Mouse (Mus musculus) WW6 (cell line): ENCODE results near the gene Cct7.
A peak's percentile ranks its signal among the peaks of the same experiment; 100 is the strongest.
"Not testable (repeated sequence)": the region's sequence is repeated elsewhere in the genome, so short reads cannot be mapped to it uniquely, and the experiment has no call there.

Source experiments
- DNase-seq: peaks from one replicate; pipeline ENCODE4 v3.0.0-alpha.2; 2013; ENCODE audit warnings: low read depth, low spot score

Cct7 gene

DNA sequence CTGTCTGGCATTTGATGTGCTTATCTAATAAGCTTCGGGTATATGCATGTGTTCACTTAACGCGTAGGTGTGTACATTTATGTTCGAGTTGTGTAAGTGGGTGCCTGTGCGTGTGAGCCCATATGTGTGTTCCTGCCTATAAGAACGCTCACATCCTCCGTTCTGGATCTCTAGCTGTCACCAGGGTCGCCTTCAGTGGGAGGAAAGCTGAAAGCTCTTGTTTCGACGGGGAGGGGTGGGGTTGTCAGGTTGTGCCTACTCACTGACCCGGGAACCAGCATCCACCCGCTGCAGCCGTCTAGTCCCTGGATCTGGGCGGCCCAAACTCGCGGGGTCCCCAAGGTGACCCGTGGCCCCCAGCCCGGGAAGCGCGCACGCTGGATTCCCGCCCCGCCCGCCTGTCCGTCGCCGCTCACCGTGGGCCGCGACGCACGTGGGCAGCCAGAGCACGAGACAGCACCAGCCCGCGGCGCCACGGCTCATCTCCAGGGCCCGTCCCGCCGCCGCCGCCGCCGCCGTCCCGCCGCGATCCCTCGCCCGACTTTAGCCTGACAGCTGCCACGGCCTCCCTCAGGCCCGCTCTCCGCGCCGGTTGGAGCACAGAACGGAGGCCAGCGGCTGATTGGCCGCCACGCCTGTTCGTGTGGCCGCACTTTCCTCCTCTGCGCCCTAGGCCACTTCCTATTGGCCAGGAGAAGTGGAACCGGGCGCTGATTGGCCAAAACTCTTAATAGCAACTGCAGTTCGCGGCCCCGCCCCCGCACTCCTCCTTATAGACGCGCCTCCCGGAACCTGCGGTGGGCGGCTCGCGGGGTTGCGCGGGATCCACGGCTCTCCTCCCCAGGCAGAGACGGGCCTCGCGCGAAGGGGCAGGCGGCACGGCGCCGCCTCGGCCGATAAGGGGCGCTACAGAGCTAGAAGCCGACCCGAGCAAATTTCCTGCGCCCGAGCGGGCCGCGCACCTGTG lies at the start of gene Cct7:
TSS of gene Cct7 (plus strand) at position 818 of the 967 bp plus-strand sequence.
- peak; percentile 97 for DNase-seq

DNA sequence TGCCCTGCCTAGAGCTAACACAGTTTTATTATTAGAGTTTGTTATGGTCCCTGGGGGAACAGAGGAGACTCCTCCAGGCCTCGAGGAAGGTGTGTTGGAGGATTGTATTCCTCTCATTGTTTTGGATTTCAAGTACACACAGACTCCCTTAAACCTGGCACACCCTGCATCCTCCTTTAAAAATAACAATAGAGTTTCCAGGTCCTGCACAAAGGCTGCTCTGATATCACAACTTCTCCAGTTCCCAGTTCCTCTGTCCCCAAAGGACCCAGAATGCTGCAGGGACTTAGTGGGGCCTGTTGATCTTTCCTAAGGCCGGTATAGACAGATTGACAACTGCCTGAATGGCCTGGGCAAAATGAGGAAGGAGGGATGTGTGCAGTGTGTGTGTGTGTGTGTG lies 48.7 kb upstream of the Cct7 start:
- no peak for DNase-seq

DNA sequence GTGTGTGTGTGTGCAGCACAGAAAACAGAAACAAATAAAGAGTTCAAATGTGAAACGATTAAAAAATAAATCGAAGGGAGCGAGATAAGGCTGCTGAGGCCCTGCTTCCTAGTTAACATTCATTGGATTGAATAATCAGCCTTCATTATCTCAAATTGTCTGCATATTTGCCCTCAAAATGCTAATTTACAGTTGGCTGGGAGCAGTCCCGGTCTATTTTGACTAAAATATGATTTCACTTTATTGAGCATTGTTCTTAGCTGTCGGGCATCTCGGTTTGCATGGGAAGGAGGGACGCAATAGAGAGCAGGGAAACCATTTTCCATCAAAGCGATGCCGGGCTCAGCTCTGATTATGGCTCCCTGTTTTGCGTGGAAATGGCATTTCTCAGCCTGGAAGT lies 48.3 kb upstream of the Cct7 start:
- no peak for DNase-seq

DNA sequence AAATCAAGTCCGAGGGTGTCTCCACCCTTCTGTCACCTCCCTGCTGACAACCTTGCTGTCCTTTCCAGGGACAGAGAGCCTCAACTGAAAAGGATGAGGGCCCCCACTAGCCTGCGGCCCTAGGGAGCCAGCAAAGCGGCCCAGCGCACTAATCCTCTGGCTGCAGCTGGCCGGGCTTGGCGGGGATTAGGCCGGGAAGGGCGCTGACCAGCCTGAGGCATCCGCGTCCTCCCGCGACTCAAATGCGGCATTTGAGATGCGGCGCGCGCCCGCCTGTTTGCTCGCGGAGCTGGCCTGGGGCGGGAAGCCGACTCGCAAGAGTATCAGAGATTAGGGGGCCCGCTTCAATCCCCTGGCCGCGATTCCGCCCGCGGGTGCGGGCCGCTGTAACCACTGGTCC lies 42.3 kb upstream of the Cct7 start:
- no peak for DNase-seq

DNA sequence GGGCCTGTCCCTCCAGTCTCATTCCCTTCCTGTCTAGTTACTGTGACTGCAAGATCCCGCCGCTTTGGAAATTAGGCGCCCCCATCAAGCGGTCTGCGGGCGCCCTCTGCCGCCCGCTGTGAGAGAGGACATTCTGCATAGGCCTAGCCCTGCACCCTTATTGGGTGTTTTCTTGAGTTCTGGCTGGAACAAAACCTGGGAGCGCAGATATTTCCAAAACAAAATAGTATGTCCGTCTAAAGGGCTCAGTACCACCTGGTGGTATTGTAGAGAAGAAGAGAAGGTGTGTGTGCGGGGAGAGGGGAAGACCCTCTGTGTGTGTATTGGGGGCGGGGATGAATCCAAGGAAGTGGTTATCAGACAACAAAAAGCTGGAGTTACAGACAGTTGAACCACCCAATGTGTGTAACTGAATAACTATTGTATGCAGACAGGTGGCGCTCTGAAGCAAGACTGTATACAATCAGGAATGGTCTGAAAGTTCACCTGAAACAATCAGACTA lies 40.5 kb upstream of the Cct7 start:
- DNase-seq, result peak; percentile 69

DNA sequence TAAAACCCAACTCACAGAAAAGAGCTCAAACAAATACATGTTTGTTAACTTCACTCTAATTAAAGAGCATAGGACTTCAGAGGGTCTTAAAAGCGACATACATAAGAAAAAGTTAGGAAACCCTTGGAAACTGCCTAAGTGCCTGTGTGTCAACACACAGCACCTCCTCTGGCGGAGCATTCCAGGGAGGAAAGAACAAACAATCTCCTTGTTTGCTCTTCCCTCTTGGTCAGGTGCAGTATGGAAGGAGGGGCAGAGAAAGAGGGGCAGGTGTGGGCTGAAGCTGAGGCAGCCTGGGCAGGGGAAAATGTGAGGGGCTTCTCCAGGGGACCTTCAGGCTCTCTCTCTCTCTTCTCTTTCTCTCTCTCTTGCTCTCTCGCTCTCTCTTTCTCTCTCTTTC lies 35.5 kb upstream of the Cct7 start:
- no peak for DNase-seq

DNA sequence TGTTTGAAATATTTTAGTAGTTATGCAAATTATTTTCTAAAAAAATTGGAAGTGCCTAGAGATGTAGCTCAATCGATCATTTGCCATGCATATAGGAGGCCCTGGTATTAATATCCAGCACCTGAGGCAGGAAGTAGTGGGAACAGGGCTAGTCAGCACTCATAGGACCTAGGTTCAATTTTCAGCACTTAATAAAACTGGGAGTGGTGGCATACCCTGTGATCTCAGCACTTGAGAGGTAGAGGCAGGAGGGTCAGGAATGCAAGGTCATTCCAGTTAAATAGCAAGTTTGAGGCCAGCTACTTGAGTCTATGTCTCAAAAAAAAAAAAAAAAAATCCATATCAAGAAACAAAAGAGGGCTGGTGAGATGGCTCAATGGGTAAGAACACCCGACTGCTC lies 32.2 kb upstream of the Cct7 start:
- no peak for DNase-seq

DNA sequence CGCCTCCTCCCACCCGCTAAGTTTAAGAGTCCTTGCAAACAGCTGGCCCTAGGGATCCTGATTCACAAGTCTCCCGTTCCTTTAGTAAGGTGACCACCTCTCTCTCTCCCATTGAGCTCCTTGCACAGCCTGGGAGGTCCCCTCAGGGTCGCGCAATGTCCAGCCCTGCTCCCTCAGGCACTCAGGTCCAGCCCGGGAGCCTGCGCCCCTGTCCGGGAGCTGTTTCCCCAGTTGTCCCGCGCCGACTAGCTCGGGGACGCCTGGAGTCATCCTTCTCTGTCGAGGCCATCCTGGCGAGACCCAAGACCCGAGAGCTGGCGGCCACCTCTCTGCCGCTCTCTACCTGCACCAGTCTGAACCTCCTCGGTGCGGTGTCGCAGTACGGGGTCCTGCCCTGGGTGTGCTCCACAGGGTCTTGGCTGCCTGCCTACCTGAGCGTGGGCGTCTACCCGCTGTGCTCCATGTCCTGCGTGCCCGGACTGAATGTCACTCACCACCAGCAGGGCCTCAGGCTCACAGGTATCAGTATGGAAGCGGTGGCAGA lies 27.4 kb upstream of the Cct7 start, which contains the start of gene Noto:
TSS of gene Noto (plus strand) at position 51 of the 544 bp plus-strand sequence.
- no peak for DNase-seq

DNA sequence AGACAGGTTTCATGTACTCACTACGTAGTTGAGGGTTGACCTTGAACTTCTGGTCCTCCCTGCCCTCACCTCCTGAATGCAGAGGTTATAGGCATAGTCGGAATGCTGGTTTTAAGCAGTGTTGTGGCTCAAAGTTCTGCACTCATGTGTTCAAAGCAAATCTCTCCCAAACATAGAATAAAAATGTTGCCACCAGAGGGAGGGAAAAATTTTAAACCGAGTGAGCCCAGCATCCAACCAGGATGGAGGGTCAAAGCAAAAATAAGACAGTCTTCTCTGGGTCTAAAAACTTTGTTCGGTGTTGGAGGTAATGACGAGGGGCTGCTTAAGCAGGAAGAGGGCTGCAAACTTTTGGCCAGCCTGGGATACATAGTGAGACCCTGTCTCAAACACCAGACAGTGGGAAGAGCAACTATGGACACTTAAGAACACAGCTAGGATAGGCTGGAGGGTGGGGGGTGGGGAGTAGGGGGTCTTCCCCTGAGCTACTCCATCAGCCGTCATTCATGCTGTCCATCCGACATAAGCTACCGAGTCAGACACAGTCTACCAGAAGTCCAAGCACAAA lies 20.0 kb upstream of the Cct7 start:
- no peak for DNase-seq

DNA sequence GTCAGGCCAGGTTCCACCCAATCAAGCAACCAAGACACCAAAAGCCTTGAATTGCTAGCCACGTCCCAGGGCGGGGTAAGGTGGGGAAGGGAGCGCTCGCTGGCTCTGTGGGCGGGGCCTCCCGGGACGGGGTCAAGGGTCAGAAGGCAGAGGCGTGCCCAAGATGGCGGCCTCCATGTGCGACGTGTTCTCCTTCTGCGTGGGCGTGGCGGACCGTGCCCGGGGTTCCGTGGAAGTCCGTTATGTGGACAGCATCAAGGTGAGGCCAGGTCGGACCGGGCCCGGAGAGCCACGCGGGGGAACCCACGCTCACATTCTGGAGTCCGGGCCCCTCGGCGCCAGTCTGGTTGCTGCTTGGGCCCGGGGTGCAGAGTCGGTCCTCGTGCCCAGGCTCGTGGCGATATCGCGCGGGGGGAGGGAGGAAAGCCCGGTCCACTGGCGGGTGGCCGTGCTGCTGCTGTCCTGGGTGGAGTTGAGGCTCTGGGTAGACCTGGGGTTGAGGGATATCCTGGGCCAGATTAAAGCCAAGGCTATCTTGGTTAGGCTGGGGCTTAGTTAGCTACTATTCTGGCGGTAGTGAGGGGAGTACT lies 19.4 kb upstream of the Cct7 start, which contains the start of gene Smyd5:
TSS of gene Smyd5 (plus strand) at position 148 of the 590 bp plus-strand sequence.
- DNase-seq, result peak; percentile 76

DNA sequence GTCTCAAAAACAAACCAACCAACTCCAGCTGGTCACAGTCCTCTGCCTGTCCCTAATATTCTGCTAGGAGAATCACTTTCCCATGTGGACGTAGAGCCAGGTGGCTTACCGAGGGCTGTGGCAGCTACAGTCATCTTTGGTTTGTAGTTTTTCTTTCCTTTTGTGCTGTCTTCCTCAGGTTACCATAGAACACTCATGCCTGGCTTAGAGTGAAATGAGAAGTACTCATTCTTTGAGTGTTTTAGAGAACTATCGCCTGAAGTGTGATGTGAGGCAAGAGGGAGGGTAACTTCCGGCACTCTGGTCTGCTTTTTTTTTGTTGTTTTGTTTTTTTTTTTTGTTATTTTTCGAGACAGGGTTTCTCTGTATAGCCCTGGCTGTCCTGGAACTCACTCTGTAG lies 17.4 kb upstream of the Cct7 start:
- no peak for DNase-seq

DNA sequence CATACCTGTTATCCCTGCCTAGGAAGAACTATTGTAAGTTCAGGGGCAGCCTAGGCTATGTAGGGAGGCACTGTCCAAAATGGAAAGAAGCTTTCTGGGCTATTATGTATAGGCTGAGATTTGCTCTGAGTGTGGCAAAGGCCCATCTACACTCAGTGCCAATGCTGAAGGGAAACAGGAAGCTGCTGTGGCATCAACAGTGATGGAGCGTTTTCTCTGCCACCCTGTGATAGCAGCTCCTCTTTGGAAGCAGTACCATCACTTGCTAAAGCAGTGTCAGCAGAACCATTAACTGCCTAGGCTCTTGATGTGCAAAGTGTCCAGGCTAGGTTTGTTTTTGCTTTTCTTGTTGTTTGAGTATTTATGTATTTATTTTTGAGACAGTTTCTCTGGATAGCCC lies 15.1 kb upstream of the Cct7 start:
- no peak for DNase-seq

DNA sequence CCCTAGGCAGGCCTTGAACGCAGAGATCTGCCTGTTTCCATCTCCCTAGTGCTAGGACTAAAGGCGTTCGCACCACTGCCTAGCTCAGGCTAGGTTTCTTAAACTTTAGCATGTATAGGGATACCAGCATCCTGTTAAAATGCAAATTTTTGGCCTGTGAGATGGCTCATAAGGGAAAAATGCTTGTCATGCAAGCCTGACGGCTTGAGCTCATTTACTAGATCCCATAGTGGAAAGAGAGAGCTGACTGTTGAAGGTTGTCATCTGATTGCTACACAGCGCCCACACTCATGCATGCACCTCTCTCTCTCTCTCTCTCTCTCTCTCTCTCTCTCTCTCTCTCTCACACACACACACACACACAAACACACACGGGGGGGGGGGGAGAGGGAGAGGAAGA lies 14.7 kb upstream of the Cct7 start:
- DNase-seq, result no peak

DNA sequence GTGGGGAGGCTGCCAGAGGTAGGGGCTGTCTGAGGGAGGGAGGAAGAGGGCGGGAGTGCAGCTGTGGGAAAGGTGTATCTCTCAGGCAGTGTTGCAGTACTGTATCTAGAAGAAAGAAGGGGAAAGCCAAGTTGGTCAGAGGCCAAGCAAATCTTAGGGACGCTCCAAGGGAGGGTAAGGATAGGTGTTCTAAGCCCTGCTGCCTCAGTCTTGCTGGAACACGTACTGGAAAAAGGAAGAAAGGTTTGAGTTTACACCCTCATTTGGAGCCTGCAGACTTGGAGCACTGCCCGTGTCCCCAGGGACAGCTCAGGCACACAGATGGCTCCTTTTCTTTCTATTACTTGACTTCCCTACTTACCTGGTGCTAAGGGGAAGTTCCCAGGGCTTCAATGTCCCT lies 10.2 kb upstream of the Cct7 start:
- no peak for DNase-seq

DNA sequence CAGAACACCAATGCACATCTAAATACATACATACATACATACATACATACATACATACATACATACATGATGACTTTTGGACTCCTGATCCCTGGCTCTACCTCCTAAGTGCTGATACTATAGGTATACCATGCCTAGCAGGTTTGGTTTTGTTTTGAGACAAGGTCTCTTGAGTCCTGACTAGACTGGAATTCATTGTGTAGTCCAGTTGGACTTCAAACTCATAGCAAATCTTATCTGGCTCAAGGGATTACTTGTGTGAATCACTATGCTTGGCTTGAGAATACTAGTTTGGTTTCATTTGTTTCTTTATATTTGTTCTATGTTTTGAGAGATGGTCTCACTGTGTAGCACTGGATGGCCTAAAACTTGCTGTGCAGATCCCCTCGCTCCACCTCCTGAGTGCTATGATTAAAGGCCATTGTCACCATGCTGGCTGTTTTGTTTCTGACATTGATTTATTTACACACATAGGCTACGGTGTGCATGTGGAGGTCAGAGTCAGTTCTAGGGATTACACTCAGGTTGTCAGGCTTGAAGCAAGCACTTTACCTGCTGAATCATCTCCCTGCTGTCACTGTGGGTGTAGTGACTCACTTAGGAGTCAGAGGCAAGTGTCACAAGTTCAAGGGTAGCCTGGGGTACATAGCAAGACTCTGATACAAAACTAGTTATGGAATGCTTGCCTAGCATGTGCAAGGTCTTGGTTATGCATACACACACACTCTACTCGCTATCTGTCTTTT lies 7.7 kb upstream of the Cct7 start:
- no peak for DNase-seq

DNA sequence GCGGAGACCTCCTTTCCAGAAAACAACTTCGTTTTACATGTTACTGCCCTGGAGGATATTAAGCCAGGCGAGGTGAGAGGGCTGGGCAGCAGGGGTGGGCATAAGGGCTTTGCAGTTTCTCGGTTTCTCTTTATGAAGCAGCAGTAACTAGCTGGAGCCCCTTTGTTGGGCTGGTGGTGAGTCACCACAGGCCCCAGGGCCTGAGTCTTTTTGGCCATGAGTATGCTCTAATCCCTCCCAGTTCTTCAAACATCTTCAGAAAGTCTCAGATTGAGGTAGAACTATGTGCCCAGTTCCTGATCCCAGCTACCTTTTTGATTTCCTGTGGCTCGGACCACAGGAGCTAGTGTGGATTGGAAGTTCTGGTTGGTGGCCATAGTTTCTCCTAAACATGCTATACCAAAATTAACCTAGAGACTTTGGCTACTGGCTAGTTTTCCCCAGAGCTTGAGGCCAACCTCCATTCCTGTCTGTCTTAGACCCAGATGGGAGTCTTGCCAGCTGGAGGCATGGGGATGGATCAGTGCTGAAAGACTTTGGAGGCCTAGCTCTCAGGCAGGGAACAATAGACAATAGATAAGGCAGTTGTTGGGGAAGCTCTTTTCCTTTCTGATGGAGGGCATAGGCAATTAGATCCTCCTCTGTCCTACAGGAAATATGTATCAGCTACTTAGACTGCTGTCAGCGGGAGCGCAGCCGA lies 6.9 kb upstream of the Cct7 start:
- no peak for DNase-seq

DNA sequence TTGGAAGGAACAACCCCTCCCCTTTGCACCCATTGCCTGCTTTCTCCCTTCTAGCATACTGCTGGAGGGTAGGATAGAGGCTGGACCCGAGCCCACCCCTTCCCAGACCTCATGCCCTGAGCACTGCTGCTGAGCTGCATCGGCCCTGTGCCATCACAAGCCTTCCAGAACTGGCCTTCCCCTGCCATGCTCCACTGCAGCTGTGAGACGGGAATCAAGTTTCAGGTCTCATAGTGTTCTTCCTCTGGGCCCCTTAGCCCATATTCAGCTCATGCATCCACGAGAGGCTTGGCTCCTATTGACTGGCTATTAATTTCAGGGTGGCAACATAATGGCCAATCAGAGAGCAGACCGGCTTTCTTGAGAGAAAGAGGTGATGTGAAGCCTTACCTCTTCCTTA lies 6.0 kb upstream of the Cct7 start:
- DNase-seq, result no peak

DNA sequence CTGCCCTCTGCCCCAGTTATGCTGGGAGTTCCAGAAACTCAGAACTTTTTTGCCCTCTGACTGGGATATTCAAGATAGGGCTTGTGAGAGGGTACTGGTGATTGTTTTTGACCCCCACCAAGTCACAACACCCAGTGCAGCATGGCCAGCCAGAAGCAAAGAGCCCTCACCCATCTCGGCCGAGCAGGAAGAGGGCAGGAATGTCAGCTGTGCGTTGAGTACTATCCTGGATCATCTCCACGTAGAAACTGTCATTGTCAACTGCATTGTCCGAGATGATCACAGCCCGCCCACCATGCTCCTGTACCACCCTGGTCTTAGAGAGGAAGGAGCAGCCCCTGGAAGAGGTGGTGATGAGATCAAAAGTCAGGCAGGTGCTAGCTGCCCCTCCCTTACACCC lies 4.0 kb upstream of the Cct7 start:
- no peak for DNase-seq

DNA sequence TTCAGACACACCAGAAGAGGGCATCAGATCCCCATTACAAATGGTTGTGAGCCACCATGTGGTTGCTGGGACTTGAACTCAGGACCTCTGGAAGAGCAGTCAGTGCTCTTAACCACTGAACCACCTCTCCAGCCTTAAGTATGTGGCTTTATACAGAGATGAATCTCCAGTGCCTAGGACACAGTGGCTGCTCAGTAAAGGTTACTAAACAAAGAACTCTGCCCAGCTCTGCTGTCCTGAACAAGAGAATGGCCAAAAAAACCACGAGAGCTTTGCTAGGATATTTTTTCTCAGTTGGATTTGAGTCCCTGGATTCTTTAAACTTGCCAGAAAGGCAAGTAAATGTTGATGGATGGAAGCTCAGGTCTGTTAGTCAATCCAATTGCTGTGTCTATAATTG lies 1.2 kb upstream of the Cct7 start:
- DNase-seq, result not testable (repeated sequence)

DNA sequence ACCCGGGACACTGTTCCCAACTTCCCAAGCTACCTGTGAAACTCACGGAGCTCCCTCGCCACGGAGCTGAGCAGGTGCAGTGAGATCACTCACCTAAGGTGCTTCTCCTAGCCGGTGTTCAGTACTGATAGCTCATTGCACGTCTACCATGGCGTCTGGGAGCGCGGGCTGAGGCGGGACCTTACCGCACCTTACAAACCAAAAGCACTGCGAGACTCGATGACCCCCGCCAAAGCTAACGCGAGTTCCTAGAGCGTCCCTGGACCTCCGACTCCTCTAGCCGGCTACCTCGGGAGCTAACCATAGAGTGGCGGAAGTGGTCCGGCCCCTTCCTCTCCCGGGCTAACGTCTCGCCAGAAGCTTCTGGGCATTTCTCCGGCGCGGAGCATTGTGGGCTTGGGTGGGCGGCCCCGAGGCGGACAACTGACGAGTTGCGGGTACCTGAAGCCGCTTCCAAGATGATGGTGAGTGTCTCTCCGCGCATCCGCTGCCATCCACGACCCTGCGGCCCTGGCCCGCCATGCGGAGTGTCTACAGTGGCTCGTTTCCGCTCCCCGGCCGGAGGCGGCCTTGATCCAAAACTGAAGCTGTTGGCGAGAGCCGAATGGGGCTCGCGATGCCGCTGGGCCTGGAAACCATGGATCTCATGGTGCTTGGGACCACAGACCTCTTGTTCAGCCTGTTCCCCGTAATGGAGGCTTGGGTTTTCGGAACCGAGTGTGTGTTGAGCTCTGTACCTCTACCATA lies 523 bp downstream of the Cct7 start, which contains the start of gene Pradc1:
TSS of gene Pradc1 (minus strand) at position 307 of the 747 bp plus-strand sequence.
- DNase-seq, result peak; percentile 85
